Mouse (Mus musculus) E14TG2a.4 (cell line): ENCODE measurements around the gene Btg4.

Experiments used
- H3K27me3 ChIP-seq: 2 replicates; pipeline ENCODE4 v1.6.1; 2014; ENCODE audit warnings: low read length, control low read depth; ENCODE audit not compliant: insufficient read depth
- H3K36me3 ChIP-seq: 2 replicates; pipeline ENCODE4 v1.6.1; 2014; ENCODE audit warnings: low read length, control low read depth; ENCODE audit not compliant: insufficient read depth
- H3K4me1 ChIP-seq: replicated peaks from 2 replicates; pipeline ENCODE4 v1.6.1; 2014; ENCODE audit warnings: low read depth, low read length, control low read depth
- H3K4me3 ChIP-seq: replicated peaks from 2 replicates; pipeline ENCODE4 v1.5.1; 2014; ENCODE audit warnings: mild to moderate bottlenecking, low read length
- H3K9me3 ChIP-seq: 2 replicates; pipeline ENCODE4 v1.6.1; 2014; ENCODE audit warnings: low read length, control low read depth
- CTCF ChIP-seq: conservative IDR thresholded peaks from 2 replicates; pipeline ENCODE4 v1.5.1; 2014; ENCODE audit warnings: low read length
- NANOG ChIP-seq: IDR thresholded peaks from 2 replicates; pipeline ENCODE4 v1.6.1; 2014; ENCODE audit warnings: borderline replicate concordance, low read length, mixed read lengths
- POU5F1 ChIP-seq: IDR thresholded peaks from 2 replicates; pipeline ENCODE4 v1.6.1; 2014; ENCODE audit warnings: low read length, borderline replicate concordance

Gene Btg4

DNA sequence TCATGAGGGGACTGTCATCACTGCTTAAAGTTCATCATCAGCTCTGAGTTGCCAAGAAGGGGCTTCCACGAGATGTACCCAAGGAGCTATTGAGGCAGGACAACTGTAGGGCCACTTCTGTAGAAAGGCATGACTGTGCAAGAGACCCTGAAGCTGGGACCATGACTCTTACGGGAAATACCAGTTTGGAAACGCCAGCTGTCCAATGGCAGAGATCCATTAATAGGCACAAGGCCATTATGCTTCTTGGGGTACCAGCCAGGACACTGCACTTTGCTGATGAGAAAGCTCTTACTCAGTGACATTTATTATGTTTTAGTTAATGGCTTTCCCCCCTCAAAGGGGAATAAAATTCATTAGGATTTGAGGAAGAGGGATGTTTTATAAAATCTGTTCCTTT is 80.0 kb downstream of the Btg4 start:
- H3K27me3 ChIP-seq, result no peaks in the 10 kb centered on the region
- H3K4me3 ChIP-seq, result no peak overlapping the region
- H3K9me3 ChIP-seq, result no peaks in the 10 kb centered on the region
- no peak for TF ChIP-seq CTCF
- no peak for TF ChIP-seq POU5F1
- no peaks in the 10 kb centered on the region for H3K36me3 ChIP-seq
- no peaks in the 10 kb centered on the region for H3K4me1 ChIP-seq

DNA sequence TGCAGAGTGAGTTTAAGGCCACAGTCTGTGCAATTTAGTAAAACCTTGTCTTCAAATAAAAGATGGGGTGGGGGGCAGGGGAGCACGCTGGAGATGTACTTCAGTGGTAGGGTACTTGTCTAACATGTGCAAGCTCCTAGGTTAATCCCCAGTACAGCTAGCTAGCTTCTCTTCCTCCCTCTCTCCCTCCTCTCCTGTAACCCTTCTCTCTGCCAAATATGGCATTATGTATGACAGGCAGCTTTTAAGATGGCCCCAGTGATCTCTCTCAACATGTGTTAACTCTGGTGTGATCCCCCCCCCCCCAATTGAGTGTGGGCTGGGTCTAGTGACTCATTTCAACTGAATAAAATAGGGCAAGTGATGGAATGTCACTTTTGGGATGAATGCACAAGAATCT is 82.7 kb downstream of the Btg4 start:
- Histone ChIP-seq H3K27me3 (peaks cover 10% of the 10 kb centered on the region), H3K36me3 (no peaks in the 10 kb centered on the region), H3K4me3 (no peak overlapping the region), H3K4me1 (no peaks in the 10 kb centered on the region), H3K9me3 (no peaks in the 10 kb centered on the region)
- TF ChIP-seq CTCF (no peak), NANOG (no peak), POU5F1 (no peak)

DNA sequence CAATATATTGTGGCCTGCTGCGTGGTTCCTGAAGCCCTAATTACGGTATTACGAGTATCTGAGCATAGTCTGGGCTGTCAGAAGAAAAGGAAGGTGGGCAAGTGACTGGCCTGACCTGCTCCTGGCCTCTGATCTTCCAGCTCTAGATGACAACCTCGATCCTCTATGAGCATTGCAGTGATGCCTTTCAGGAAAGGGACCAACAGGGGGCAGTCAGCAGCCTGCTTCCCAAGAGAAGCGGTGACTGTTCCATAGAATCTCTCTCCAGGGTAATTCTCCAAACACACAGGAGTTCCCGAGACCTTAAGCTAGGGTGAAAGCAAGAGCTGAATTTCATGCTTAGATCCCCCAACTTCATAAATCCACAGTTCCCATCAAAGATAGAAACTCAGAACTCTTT is 83.5 kb downstream of the Btg4 start:
- no peaks in the 10 kb centered on the region for H3K36me3 ChIP-seq
- H3K4me1 ChIP-seq, result no peaks in the 10 kb centered on the region
- H3K4me3 ChIP-seq, result no peak overlapping the region
- TF ChIP-seq NANOG (no peak), CTCF (peak; percentile 19; the same call in 1 of the 2 replicates)
- peaks cover 13% of the 10 kb centered on the region for H3K27me3 ChIP-seq
- no peaks in the 10 kb centered on the region for H3K9me3 ChIP-seq

DNA sequence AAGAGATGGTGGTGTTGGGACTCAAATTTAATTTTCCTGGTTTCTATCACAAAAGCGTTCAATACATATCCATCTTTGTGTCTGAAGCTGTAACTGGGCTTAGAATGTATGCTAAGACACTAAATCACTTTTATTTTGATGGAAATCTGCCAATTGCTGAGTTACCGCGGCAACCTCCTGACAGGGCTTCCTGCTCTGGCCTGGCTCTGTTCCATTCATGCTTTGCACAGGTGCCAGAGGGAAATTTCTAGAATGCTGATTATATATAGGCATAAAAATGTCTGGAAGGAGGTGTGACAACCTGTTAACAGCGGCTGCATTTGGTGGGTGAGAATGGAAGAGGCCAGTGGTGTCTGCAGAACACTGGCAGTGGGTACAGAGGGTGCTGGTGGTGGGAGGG is 85.8 kb downstream of the Btg4 start:
- Histone ChIP-seq H3K4me3 (no peak overlapping the region), H3K4me1 (peaks cover under 1% of the 10 kb centered on the region; the same call in 1 of the 2 replicates), H3K36me3 (no peaks in the 10 kb centered on the region), H3K9me3 (no peaks in the 10 kb centered on the region), H3K27me3 (peaks cover 31% of the 10 kb centered on the region)
- TF ChIP-seq POU5F1 (no peak), CTCF (no peak), NANOG (no peak)

DNA sequence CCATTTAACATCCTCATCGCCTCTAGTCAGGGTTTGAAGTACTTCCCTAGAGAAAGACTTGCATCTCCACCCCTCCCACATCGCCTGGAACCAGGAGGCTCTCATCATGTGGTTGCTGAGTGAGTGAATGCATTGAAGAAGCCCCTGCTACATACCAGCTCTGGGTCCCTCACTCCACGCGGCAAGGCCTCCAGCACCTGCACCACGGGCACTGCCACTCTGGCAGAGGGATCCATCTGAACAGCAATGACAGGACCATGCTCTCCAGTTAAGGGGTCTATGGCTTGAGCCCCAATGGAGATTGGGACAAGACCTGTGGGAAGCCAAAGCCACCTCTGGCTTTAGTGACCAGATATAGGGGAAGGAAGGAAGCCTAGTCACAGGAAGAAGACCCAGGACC is 86.6 kb downstream of the Btg4 start:
- Histone ChIP-seq H3K9me3 (no peaks in the 10 kb centered on the region), H3K27me3 (peaks cover 31% of the 10 kb centered on the region)
- TF ChIP-seq POU5F1 (no peak), CTCF (no peak), NANOG (no peak)

DNA sequence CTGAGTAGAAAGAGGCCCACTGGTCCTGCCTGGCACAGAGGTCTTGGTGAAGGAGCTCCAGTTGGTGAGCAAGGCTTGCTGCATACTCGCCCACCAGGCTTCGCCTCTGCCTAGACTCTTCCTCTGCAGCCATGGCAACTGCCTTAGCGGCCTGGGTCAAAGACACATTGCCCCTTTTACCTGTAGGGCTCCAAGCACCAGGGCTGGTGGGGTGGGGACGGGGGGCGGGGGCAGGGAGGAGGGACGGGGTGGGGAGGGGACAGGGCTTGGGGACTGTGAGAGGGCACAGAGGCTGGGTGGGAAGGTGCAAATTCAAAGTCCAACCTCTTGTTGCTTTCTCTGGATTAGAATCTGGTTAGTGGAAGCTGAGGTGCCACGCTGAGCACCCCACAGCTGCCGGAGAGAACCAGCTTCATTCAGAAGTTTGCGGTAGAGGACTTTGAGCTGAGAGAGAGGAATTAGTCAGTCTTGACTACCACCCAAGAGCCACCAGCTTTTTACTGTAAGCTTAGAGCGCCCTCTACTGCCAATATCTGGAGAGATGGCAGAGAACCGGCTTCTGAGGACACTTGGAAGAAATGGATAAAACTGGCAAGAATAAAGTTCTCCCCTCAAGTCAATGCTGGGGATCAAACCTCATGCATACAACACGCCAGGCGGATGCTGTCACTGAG is 91.5 kb downstream of the Btg4 start:
- H3K27me3 ChIP-seq, result peaks cover 31% of the 10 kb centered on the region
- peaks cover 6% of the 10 kb centered on the region for H3K4me1 ChIP-seq
- TF ChIP-seq POU5F1, result no peak
- peak; percentile 26; the same call in 1 of the 2 replicates for TF ChIP-seq CTCF
- no peak for TF ChIP-seq NANOG
- no peak overlapping the region for H3K4me3 ChIP-seq
- H3K36me3 ChIP-seq, result no peaks in the 10 kb centered on the region
- no peaks in the 10 kb centered on the region for H3K9me3 ChIP-seq

More for the DNA sequence above, 86.6 kb downstream of the Btg4 start:
- H3K36me3 ChIP-seq, result no peaks in the 10 kb centered on the region
- no peak overlapping the region for H3K4me3 ChIP-seq
- peaks cover 6% of the 10 kb centered on the region for H3K4me1 ChIP-seq

DNA sequence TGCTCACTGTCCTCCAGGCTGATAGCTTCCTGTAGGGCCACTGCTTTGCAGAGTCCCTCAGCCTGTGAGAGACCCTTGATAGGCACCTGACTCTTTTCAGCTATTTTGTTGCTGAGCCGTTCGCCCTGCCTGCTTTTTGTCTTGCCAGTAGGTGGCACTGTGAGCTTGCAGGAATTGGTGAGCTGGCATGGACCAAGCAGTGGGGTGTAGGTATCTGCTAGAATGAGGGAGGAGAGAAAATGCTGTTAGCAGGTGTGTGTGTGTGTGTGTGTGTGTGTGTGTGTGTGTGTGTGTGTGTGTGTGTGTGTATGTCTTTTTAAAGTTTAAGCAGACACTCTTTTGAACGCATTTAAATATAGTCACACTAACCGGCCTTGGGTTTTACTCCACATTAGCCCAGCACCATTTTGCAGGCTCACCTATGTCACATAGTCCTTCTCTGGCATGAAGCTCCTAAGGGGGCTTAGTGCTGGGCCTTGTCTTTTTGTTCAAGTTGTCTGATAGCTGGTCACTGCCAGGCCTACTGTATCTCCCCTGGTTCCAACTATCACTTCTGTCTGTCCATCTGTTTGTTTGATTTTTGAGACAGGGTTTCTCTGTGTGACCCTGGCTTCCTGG is 101.2 kb downstream of the Btg4 start:
- no peaks in the 10 kb centered on the region for H3K4me1 ChIP-seq
- no peaks in the 10 kb centered on the region for H3K36me3 ChIP-seq
- H3K4me3 ChIP-seq, result no peak overlapping the region
- TF ChIP-seq CTCF (peak; percentile 82), NANOG (no peak)
- H3K9me3 ChIP-seq, result no peaks in the 10 kb centered on the region
- peaks cover 16% of the 10 kb centered on the region for H3K27me3 ChIP-seq

DNA sequence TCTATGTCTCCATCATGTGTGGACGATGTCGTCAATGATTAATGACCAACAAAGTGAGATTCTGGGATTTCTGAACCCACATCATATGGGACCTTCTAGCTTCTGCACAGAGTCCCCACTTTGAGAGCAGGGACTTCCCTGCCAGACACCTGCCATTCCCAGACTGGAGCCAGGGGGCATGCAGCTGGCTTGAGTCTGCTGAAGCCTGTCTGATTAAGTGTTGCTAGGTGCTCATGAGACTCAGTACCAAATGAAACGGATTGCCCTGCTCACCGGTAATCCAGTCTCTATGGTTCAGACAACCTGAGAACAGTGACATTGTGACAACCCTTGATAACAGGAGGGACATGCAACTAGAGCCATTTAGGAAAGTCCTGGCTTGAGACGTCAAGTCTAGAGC is 103.3 kb downstream of the Btg4 start:
- H3K4me1 ChIP-seq, result peaks cover 5% of the 10 kb centered on the region; the same call in 1 of the 2 replicates
- no peaks in the 10 kb centered on the region for H3K36me3 ChIP-seq
- peaks cover 16% of the 10 kb centered on the region for H3K27me3 ChIP-seq
- TF ChIP-seq CTCF (no peak), NANOG (no peak), POU5F1 (no peak)
- H3K4me3 ChIP-seq, result no peak overlapping the region
- H3K9me3 ChIP-seq, result no peaks in the 10 kb centered on the region
